8 mouse cellular contexts compared by ENCODE assay signal in genomic region chr10:22746334-22747322, GRCm38 (mm10). TPM values are rescaled to one million over a fixed set of nuclear protein-coding genes. Genes with fewer than 3 reads are reported as not detected.
A peak's percentile ranks its signal among the peaks of the same experiment; 100 is the strongest.
DNase-seq lines count a peak whose midpoint lies in the region; ATAC-seq and TF ChIP-seq lines count a peak whose summit lies in the region.

No protein-coding gene starts in this region.

- no peaks in the 10 kb centered on the region for H3K27me3 ChIP-seq in midbrain, embryonic 11.5 days (ENCODE audit: control insufficient read depth, insufficient read depth, low read length)
- no peaks in the 10 kb centered on the region for H3K27me3 ChIP-seq in midbrain, embryonic 10.5 days (ENCODE audit: low read depth, poor library complexity, severe bottlenecking)
- H3K27me3 ChIP-seq in heart, postnatal 0 days (ENCODE audit: control insufficient read depth, insufficient read depth, low read length): no peaks in the 10 kb centered on the region

- H3K4me1 ChIP-seq in midbrain, embryonic 11.5 days (ENCODE audit: control insufficient read depth, insufficient read depth, low read length): no peaks in the 10 kb centered on the region
- 0 out of 2 replicates have a peak, but pooled peaks cover 4% of the 10 kb centered on the region for H3K4me1 ChIP-seq in midbrain, embryonic 10.5 days
- H3K4me1 ChIP-seq in heart, postnatal 0 days (ENCODE audit: control insufficient read depth, insufficient read depth): 0 out of 2 replicates have a peak, but pooled peaks cover 7% of the 10 kb centered on the region

- 83% methylated on average over 13 of the region's 13 CpGs for WGBS in midbrain, embryonic 11.5 days
- 83% methylated on average over 13 of the region's 13 CpGs for WGBS in midbrain, embryonic 10.5 days
- WGBS in heart, postnatal 0 days: 43% methylated on average over 13 of the region's 13 CpGs

- no peak overlapping the region for H3K4me2 ChIP-seq in midbrain, embryonic 11.5 days
- H3K4me2 ChIP-seq in heart, postnatal 0 days (ENCODE audit: low read depth, low read length): no peak overlapping the region

- no peak for TF ChIP-seq CTCF in heart, postnatal 0 days (IDR thresholded peaks at IDR 0.05; ENCODE audit: low read depth)

- DNase-seq in adrenal gland, postnatal 10 days: peak; percentile 33
- no peak for DNase-seq in adrenal gland, adult 18-20 months (ENCODE audit: low spot score in 2 of 2)
- peak; percentile 65 for DNase-seq in midbrain, embryonic 11.5 days (ENCODE audit: low spot score, missing footprints)
- DNase-seq in midbrain, embryonic 10.5 days (ENCODE audit: low spot score): no peak
- no peak for DNase-seq in heart, postnatal 0 days (ENCODE audit: low spot score)
- no peak for DNase-seq in thymus, postnatal 14 days

- H3K9me3 ChIP-seq in midbrain, embryonic 11.5 days (ENCODE audit: control insufficient read depth, low read length): no peaks in the 10 kb centered on the region
- no peaks in the 10 kb centered on the region for H3K9me3 ChIP-seq in midbrain, embryonic 10.5 days (replicated peaks)
- H3K9me3 ChIP-seq in heart, postnatal 0 days (replicated peaks; ENCODE audit: control insufficient read depth, low read length): no peaks in the 10 kb centered on the region

- no peak overlapping the region for H3K27ac ChIP-seq in midbrain, embryonic 11.5 days (ENCODE audit: low read depth, low read length)
- H3K27ac ChIP-seq in midbrain, embryonic 10.5 days (replicated peaks): no peak overlapping the region
- peak overlapping the region; percentile 68 for H3K27ac ChIP-seq in heart, postnatal 0 days (ENCODE audit: low read depth)

- H3K9ac ChIP-seq in midbrain, embryonic 11.5 days (ENCODE audit: low read length): no peak overlapping the region
- no peak overlapping the region for H3K9ac ChIP-seq in heart, postnatal 0 days (replicated peaks; ENCODE audit: low read depth, low read length)

- H3K36me3 ChIP-seq in midbrain, embryonic 11.5 days (ENCODE audit: control insufficient read depth, insufficient read depth, low read length): no peaks in the 10 kb centered on the region
- H3K36me3 ChIP-seq in midbrain, embryonic 10.5 days: no peaks in the 10 kb centered on the region
- no peaks in the 10 kb centered on the region for H3K36me3 ChIP-seq in heart, postnatal 0 days (replicated peaks; ENCODE audit: control insufficient read depth, insufficient read depth, low read length)

- H3K4me3 ChIP-seq in midbrain, embryonic 11.5 days (ENCODE audit: low read depth, low read length): no peak overlapping the region
- no peak overlapping the region for H3K4me3 ChIP-seq in midbrain, embryonic 10.5 days
- H3K4me3 ChIP-seq in heart, postnatal 0 days (ENCODE audit: low read depth, low read length): no peak overlapping the region

- ATAC-seq in midbrain, embryonic 11.5 days (ENCODE audit: low FRiP score): no peak
- peak; percentile 66 for ATAC-seq in heart, postnatal 0 days (ENCODE audit: insufficient read depth, low read depth)
- ATAC-seq in monocyte, adult 5-6 weeks (replicated peaks; ENCODE audit: insufficient number of reproducible peaks, low FRiP score, low TSS enrichment, poor library complexity, severe bottlenecking): peak; percentile 73
- no peak for ATAC-seq in inflammation-experienced regulatory T-cells, adult 6 months

- no peak for TF ChIP-seq EP300 in heart, postnatal 0 days (IDR thresholded peaks at IDR 0.05; ENCODE audit: low read depth)

RNA-seq across cellular contexts. Expression of gene Tbpl1, which starts 14.9 kb away (rescaled TPM):
- 10 to 100 TPM; 30.1 to 33.5 TPM for total RNA-seq in adrenal gland, postnatal 10 days (2021)
- total RNA-seq in adrenal gland, adult 18-20 months (2021): 10 to 100 TPM; 30.7 to 31.7 TPM
- polyA plus RNA-seq in midbrain, embryonic 11.5 days (2014; fragmentation: Nextera tagmentation; extraction: Ambion mirVana): 131 and 138 TPM in 2 replicates
- polyA plus RNA-seq in midbrain, embryonic 10.5 days (2016; fragmentation: Nextera tagmentation; extraction: Ambion mirVana): 102 and 107 TPM in 2 replicates
- 8.2 and 22.4 TPM in 2 replicates for total RNA-seq in heart, postnatal 0 days (2014; rRNA removed; ENCODE audit: low replicate concordance)
- 31.2 and 37.0 TPM in 2 replicates for polyA plus RNA-seq in heart, postnatal 0 days (2015; fragmentation: Nextera tagmentation; extraction: Ambion mirVana)
- 68.4 to 92.5 TPM (median 74.4 TPM) in 3 replicates for total RNA-seq in monocyte, adult 5-6 weeks (2017)
- 10 to 100 TPM; 65.0 to 90.8 (median 75.4) TPM for polyA plus RNA-seq in inflammation-experienced regulatory T-cells, adult 6 months (2017; shearing (Covaris generic))

Comparison
In these comparisons a context has a peak if more than half of its experiments do, and no peak if none do; other contexts are left out.
1. DNase-seq: peak in adrenal gland, postnatal 10 days (single experiment) and midbrain, embryonic 11.5 days (single experiment); none in adrenal gland, adult 18-20 months (0 of 2), midbrain, embryonic 10.5 days (single experiment), heart, postnatal 0 days (single experiment) and thymus, postnatal 14 days (single experiment).
2. ATAC-seq: peak in heart, postnatal 0 days (single experiment) and monocyte, adult 5-6 weeks (single experiment); none in midbrain, embryonic 11.5 days (single experiment) and inflammation-experienced regulatory T-cells, adult 6 months (single experiment).